Mouse (Mus musculus) forebrain, embryonic 16.5 days (tissue): ENCODE measurements around the gene Gdap1l1. TPM values are rescaled to one million over a fixed set of nuclear protein-coding genes. Genes with fewer than 3 reads are reported as not detected.
"Not testable (repeated sequence)": the region's sequence is repeated elsewhere in the genome, so short reads cannot be mapped to it uniquely, and the experiment has no call there.

Experiments used
- ATAC-seq: fragments of 200-750 bp; cut with Nextera tagmentation; 2 replicates; pipeline ENCODE4 v1.8.0; 2017; ENCODE audit warnings: mild to moderate bottlenecking, moderate library complexity
- H3K27ac ChIP-seq: fragments of 300-500 bp; sonication (generic); 2 replicates; pipeline ENCODE4 v1.5.1; 2014; ENCODE audit warnings: low read length, control low read depth
- H3K27me3 ChIP-seq: fragments of 300-500 bp; sonication (generic); replicated peaks from 2 replicates; pipeline ENCODE4 v1.6.1; 2014; ENCODE audit warnings: low read length; ENCODE audit not compliant: control insufficient read depth, insufficient read depth
- H3K36me3 ChIP-seq: fragments of 300-500 bp; sonication (generic); 2 replicates; pipeline ENCODE4 v1.6.1; 2014; ENCODE audit not compliant: control insufficient read depth, insufficient read depth
- H3K4me1 ChIP-seq: fragments of 300-500 bp; sonication (generic); replicated peaks from 2 replicates; pipeline ENCODE4 v1.6.1; 2014; ENCODE audit warnings: low read length; ENCODE audit not compliant: control insufficient read depth, insufficient read depth
- H3K4me2 ChIP-seq: fragments of 300-500 bp; sonication (generic); 2 replicates; pipeline ENCODE4 v1.6.1; 2014; ENCODE audit warnings: mild to moderate bottlenecking, low read length, control low read depth
- H3K4me3 ChIP-seq: fragments of 300-500 bp; sonication (generic); replicated peaks from 2 replicates; pipeline ENCODE4 v1.5.1; 2014; ENCODE audit warnings: mild to moderate bottlenecking, low read length, control low read depth
- H3K9ac ChIP-seq: fragments of 300-500 bp; sonication (generic); replicated peaks from 2 replicates; pipeline ENCODE4 v1.6.1; 2014; ENCODE audit warnings: low read depth, low read length, control low read depth
- H3K9me3 ChIP-seq: fragments of 300-500 bp; sonication (generic); 2 replicates; pipeline ENCODE4 v1.6.1; 2016; ENCODE audit warnings: low read length; ENCODE audit not compliant: control insufficient read depth
- WGBS: fragments of 180-500 bp; shearing (Covaris S2); extraction: QIAGEN DNeasy Blood & Tissue Kit; methylation state at CpG from one replicate; pipeline ENCODE4 v1.1.7; 2014; 5-methylcytosine and 5-hydroxymethylcytosine counted together
- polyA plus RNA-seq: library from polyadenylated mRNA; unstranded; fragments of >200 nt; fragmentation: Nextera tagmentation; extraction: Ambion mirVana; gene quantifications from 2 replicates; pipeline ENCODE4 v1.2.1, GENCODE M21; 2015

Gdap1l1 gene
- polyA plus RNA-seq, 1 experiment from 2014 or later = 124 TPM

- Histone ChIP-seq H3K4me1 (no peaks in the 10 kb centered on the region), H3K4me2 (no peak overlapping the region), H3K36me3 (peaks cover 12% of the 10 kb centered on the region), H3K4me3 (no peak overlapping the region), H3K27me3 (no peaks in the 10 kb centered on the region), H3K9ac (no peak overlapping the region), H3K9me3 (no peaks in the 10 kb centered on the region), H3K27ac (no peak overlapping the region)
- WGBS = 89% methylated on average over 8 of the region's 8 CpGs
- no peak for ATAC-seq
These were observed 34.0 kb upstream of the Gdap1l1 start for GRCm38 (mm10) chr2:163404037-163404815.

- H3K9me3 ChIP-seq = no peaks in the 10 kb centered on the region
- peaks cover 30% of the 10 kb centered on the region for H3K36me3 ChIP-seq
These were observed 28.1 kb upstream of the Gdap1l1 start for GRCm38 (mm10) chr2:163410211-163410610.

GRCm38 (mm10) chr2:163411344-163411743 is 26.9 kb upstream of the Gdap1l1 start:
- not testable (repeated sequence) for H3K4me2 ChIP-seq, H3K4me1 ChIP-seq, H3K9ac ChIP-seq, ATAC-seq, H3K27me3 ChIP-seq, H3K4me3 ChIP-seq, H3K9me3 ChIP-seq, H3K27ac ChIP-seq
- 97% methylated on average over 3 of the region's 3 CpGs for WGBS
- peaks cover 28% of the 10 kb centered on the region for H3K36me3 ChIP-seq

More at GRCm38 (mm10) chr2:163410211-163410610, 28.1 kb upstream of the Gdap1l1 start:
- Histone ChIP-seq H3K27me3 (no peaks in the 10 kb centered on the region), H3K4me3 (no peak overlapping the region), H3K4me1 (no peaks in the 10 kb centered on the region), H3K9ac (no peak overlapping the region), H3K4me2 (no peak overlapping the region), H3K27ac (no peak overlapping the region)
- WGBS = 96% methylated on average over 3 of the region's 3 CpGs
- no peak for ATAC-seq

- Histone ChIP-seq H3K9ac (no peak overlapping the region), H3K27me3 (no peaks in the 10 kb centered on the region), H3K9me3 (no peaks in the 10 kb centered on the region), H3K4me1 (no peaks in the 10 kb centered on the region), H3K4me3 (no peak overlapping the region), H3K4me2 (no peak overlapping the region), H3K27ac (no peak overlapping the region), H3K36me3 (peaks cover 28% of the 10 kb centered on the region)
- 89% methylated on average over 4 of the region's 4 CpGs for WGBS
- no peak for ATAC-seq
These were observed 26.4 kb upstream of the Gdap1l1 start for GRCm38 (mm10) chr2:163411840-163412239.

- Histone ChIP-seq H3K4me3 (no peak overlapping the region), H3K27me3 (no peaks in the 10 kb centered on the region), H3K9me3 (no peaks in the 10 kb centered on the region), H3K4me2 (no peak overlapping the region), H3K4me1 (peaks cover under 1% of the 10 kb centered on the region; the same call in 1 of the 2 replicates), H3K36me3 (peaks cover 25% of the 10 kb centered on the region), H3K9ac (no peak overlapping the region), H3K27ac (no peak overlapping the region)
- ATAC-seq = no peak
- WGBS = 76% methylated on average over 4 of the region's 4 CpGs
These were observed 25.9 kb upstream of the Gdap1l1 start for GRCm38 (mm10) chr2:163412419-163412818.

GRCm38 (mm10) chr2:163412846-163413590 is 25.3 kb upstream of the Gdap1l1 start:
- Histone ChIP-seq H3K9me3 (no peaks in the 10 kb centered on the region), H3K27ac (no peak overlapping the region), H3K9ac (no peak overlapping the region), H3K4me3 (no peak overlapping the region), H3K36me3 (peaks cover 24% of the 10 kb centered on the region), H3K27me3 (no peaks in the 10 kb centered on the region), H3K4me2 (no peak overlapping the region), H3K4me1 (peaks cover 6% of the 10 kb centered on the region)
- ATAC-seq = no peak
- WGBS = 90% methylated on average over 9 of the region's 9 CpGs

GRCm38 (mm10) chr2:163417026-163417425 is 21.2 kb upstream of the Gdap1l1 start:
- H3K9me3 ChIP-seq = no peaks in the 10 kb centered on the region
- peaks cover 3% of the 10 kb centered on the region; the same call in 1 of the 2 replicates for H3K36me3 ChIP-seq
- ATAC-seq = no peak
- H3K9ac ChIP-seq = no peak overlapping the region
- H3K4me2 ChIP-seq = no peak overlapping the region
- no peak overlapping the region for H3K4me3 ChIP-seq
- no peak overlapping the region for H3K27ac ChIP-seq
- 94% methylated on average over 6 of the region's 6 CpGs for WGBS
- peaks cover 28% of the 10 kb centered on the region for H3K4me1 ChIP-seq
- H3K27me3 ChIP-seq = no peaks in the 10 kb centered on the region

GRCm38 (mm10) chr2:163417830-163418229 is 20.4 kb upstream of the Gdap1l1 start:
- ATAC-seq = no peak
- Histone ChIP-seq H3K4me1 (peaks cover 28% of the 10 kb centered on the region), H3K9ac (no peak overlapping the region), H3K9me3 (no peaks in the 10 kb centered on the region), H3K27me3 (no peaks in the 10 kb centered on the region), H3K27ac (no peak overlapping the region), H3K4me2 (peak overlapping the region; percentile 68), H3K36me3 (peaks cover 3% of the 10 kb centered on the region), H3K4me3 (no peak overlapping the region; the same call in none of the 2 replicates)

- peak; percentile 37 for ATAC-seq
- under 1% methylated on average over 50 of the region's 50 CpGs for WGBS
- H3K4me1 ChIP-seq = peaks cover 28% of the 10 kb centered on the region
- H3K36me3 ChIP-seq = peaks cover 3% of the 10 kb centered on the region
- H3K4me3 ChIP-seq = peak overlapping the region; percentile 94
- peak overlapping the region; percentile 11; the same call in 1 of the 2 replicates for H3K27ac ChIP-seq
- H3K9ac ChIP-seq = peak overlapping the region; percentile 85
- H3K4me2 ChIP-seq = peak overlapping the region; percentile 68
- H3K9me3 ChIP-seq = no peaks in the 10 kb centered on the region
- no peaks in the 10 kb centered on the region for H3K27me3 ChIP-seq
These were observed 19.4 kb upstream of the Gdap1l1 start for GRCm38 (mm10) chr2:163418841-163419345.
